Mouse (Mus musculus): ENCODE measurements at regions not wholly inside any gene's neighbourhood (a gene's known extent, or its start where the extent isn't known, plus 50 kb on each side); places are given as distances from the start of the nearest gene placed in this dataset.
"Not testable (repeated sequence)": the region's sequence is repeated elsewhere in the genome, so short reads cannot be mapped to it uniquely, and the experiment has no call there.

GRCm38 (mm10) chr14:114493371-114493770, 598.6 kb upstream of the Gpc5 start:
- not testable (repeated sequence) for TF ChIP-seq CTCF (IDR thresholded peaks at IDR 0.05); EP300 (IDR thresholded peaks at IDR 0.05; ENCODE audit: insufficient read depth, low read depth, low read length)

All from heart, adult 2 months (tissue).